Mouse (Mus musculus) cerebellum, adult 11 months (tissue): ENCODE data around the gene Prap1.

ENCODE experiments used
- DNase-seq: peaks from one replicate; pipeline ENCODE4 v3.0.0; 2022

The Prap1 gene

DNA sequence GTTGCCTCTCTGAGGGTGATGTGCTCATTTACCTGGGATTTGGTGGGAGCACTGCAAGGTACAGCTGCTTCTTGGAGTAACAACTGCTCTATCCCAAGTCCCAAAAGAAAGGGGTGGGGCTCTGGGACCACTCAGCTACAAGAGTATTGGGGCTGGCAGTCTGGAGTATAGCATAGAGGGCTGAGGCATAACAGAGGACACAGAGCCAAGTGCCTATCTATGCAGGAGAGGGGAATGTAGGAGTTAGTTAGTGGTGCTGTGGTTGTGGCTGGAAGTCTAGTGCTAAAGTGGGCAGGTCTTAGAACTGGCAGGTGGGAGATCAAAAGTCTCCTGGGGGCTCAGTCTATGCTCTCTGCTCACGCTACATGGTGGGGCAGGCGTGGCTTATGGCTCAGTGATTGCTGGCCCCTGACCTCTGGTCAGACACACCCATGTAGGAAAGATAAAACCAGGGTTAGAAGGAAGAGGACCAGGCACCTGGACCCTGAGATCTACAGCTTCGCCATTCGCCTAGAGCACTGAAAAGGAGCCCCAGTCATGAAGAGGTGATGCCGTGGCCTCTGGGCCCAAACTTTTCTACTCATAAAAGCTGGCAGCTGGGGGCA is at the start of gene Prap1:
Gene Prap1, plus strand, starts transcription at position 472 of the 605 bp plus-strand sequence.
- DNase-seq: no peak

DNA sequence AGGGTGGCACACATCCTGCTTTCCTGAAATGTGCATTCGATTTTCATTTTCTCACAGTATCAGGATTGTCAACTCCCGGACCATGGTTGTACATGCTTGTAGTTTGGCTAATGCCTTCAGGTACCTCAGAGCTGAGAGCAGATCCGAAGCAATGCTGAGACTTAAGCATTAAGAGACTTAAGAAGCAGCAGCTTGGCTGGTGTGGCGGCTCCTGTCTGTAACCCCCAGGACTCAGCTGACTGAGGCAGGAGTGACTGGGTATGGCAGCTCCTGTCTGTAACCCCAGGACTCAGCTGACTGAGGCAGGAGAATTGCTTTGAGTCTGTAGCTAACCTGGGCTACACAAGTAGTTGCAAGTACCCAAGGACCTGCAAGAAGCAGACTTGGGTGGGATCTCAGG is 47.6 kb upstream of the Prap1 start:
- no peak for DNase-seq

DNA sequence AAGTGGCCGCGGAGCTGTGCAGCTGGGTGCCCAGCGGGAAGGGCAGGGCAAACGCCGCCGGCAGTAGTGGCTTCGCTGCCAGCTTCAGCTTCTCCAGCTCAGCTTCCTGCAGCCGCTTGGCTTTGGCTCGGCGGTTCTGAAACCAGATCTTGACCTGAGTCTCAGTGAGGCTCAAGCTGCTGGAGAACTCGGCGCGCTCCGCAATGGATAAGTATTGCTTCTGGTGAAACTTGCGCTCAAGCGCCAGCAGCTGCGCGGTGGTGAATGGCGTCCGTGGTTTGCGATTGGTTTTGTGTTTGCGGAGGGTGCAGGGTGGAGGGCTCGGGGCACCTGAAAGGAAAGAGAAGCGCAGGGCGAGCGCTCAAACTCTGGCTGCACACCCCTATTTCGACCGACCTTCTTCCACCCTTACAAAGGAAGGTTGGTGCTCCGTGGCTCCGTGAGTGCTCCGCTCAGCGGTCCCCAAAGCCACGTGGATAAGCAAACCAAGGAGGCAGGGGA is 45.3 kb upstream of the Prap1 start:
- no peak for DNase-seq

DNA sequence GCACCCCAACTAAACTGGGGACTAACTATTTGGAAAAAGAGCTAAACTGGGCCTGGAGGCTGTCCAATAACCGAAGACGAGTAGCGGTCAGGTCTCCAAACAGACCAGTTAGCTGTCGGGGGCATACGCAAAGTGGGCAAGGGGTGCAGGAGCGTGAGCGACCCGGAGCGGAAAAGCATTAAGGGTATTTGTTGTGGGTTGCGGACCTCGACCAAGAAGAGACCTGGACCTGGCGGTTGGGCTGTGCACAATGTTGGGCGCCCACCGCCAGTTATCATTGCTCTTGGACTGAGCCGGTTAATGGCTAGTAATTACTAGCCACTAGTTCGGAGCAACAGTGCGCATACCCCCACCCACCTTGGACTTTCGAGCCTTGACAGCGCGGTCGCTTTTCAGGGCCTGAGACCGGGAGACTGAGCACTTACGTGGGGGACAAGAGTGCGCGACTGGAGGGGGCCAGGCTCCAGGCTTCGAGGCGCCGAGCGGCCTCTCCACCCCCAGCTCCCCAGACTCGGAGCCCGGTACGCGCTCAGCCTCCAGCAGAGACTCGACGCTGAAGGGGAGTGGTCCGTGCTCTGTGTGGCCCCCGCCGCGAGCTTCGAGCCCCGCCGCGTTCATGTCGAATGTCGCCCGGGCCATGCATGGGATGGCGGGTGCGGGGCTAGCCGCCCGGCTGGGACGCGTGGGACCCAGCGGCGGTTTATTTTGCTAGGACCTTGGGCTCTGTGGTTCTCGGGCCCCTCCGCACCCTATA is 44.7 kb upstream of the Prap1 start, which contains the start of gene Msx3:
Gene Msx3, minus strand, starts transcription at position 729 of the 754 bp plus-strand sequence.
- DNase-seq: no peak

DNA sequence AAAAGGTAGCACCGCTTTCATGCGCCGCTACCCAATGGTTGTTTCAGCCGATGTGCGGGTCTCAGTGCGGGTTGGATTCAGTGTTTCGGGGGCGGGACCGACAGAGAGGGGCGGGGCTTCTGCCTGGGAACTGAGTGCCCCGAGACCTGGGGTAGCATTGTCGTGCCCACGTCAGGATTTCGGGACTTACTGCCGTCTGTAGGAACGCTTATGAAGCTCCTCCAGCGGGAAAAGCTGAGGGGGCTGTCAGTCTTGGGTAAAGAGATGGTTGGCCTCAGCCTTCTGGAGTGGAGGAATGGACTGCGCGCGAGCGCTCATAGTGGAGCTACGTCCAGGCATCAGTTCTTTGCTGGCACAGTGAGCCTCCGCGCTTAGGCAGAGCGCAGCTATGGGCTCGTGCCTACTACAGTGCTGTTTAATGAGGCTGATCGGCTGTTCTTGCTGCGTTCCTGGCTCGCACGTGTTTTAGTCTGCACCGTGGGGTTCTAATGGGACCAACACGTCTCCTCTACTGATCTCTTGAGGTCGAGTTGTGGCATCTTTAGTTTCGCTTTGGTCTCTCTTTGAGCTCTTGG is 44.0 kb upstream of the Prap1 start:
- DNase-seq: no peak

DNA sequence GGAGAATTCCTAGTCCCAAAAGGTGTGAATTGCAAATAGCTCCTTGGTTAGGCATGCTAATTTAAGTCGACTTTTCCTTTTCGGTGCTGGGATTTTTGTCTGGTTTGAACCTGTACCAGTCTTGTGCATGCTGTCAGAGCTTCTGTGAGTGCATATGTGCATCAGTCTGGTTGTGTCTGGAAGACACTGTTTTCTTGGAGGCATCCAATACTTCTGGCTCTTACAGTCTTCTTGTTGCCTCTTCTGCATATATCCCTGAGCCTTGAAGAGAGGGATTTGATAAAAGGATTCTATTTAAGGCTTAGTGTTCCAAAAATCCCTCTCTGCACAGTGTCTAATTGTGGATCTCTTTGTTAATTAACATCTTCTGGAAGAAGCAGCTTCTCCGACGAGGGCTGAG is 39.1 kb upstream of the Prap1 start:
- DNase-seq: no peak

DNA sequence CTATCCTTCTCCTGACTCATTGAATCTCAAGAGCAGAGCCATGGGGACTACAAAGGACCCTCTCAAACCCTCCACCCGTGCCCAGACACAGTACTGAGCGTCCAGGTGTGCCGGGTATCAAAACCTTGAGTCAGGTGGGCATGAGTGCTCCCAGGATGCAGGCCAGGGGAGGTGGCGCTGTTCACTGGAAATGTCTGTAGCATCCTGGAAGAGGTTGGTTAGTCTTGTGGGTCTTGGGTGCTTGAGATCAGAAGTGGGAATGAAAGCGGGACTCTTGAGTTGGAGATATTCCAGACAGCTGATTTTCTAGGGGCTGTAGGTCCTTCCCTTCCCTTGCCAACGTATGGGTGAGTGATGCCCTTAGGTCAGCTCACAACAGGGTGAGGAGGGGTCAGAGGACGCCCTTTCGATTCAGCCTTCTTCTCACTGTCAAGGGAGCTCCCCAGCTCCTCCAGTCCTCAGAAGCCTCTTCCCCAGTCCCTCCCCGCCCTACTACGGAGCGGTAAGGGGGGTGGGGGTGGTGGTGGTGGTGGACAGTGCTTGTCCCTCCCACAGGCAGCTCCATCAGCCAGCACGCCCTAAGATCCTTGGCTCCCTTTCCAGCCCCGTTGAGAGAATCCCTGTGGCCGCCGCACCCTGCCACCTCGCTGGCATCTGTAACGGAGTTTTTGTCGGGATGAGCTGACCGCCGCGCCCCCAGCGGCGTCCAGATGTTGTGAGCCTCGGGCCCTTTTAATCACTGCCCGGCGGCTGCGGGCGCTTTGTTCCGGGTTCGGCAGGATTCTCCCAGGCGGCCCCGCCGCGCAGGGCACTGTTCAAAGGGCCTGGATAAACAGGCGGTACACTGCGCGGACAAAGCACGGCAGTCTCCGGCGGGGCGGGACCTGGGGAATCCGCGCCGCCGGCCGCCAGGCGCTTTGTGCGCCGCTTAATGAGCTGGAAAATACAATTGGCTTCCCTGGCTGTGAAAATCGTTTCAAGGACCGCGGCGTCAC is 35.5 kb upstream of the Prap1 start:
- no peak for DNase-seq

GRCm38 (mm10) chr7:140058528-140058927 is 34.7 kb upstream of the Prap1 start:
- no peak for DNase-seq

GRCm38 (mm10) chr7:140059601-140060000 is 33.6 kb upstream of the Prap1 start:
- DNase-seq: no peak

DNA sequence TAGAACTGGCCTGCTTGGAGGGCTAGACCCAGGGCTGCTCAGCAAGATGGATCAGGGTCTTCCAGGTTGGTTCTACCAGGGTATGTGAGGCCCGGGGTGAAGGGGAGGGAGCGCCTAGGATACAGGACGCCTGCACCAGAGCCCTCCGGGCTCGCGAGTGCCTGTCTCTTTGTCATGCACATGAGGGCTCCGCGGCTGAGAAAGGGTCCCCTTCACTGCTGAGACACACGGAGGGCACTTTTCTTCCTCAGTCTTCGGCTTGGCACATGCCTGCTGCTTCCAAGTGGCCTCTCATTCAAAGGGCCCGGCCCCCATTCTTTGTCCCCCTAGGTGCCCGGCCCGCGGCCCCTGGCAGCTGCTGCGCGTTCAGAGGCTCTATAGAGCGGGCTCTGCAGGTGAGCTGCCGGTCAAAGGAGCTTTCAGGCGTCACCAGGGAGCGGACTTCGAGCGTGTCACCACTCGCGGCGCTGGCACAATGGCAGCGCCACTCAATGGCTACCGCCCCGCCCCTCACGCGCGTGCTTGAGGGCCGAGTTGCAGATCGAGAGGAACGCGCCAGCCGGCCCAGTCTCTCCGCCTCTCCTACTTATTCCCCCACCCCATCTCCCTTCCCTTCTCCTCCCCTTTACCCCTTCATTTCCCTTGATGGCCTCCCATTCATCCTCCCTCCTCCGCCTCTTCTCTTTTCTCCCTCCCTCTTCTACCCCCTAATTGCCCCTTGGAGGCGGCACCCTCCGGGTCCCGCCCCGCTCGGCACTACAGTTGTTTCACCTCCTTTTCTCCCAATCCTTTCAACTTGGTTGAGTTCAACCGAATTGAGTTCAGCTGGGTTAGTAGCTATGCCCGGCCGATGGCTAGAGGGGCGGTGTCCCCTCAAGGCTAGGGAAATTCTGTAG is 32.0 kb upstream of the Prap1 start:
- DNase-seq: no peak

DNA sequence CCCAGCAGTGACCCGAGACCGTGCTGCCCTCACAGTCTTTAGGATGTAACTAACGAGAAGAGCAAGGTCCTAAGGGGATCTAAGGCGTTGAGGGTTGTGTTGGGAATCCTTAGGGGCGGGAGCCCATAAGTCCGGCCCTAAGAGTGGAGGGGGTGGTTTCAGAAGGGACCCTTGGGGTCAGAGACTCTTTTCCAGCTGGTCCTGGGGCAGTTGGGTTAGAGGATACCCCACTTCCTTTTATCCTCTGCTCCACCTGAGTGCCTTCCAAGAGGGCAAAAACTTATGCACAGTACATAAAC is 31.4 kb upstream of the Prap1 start:
- no peak for DNase-seq

DNA sequence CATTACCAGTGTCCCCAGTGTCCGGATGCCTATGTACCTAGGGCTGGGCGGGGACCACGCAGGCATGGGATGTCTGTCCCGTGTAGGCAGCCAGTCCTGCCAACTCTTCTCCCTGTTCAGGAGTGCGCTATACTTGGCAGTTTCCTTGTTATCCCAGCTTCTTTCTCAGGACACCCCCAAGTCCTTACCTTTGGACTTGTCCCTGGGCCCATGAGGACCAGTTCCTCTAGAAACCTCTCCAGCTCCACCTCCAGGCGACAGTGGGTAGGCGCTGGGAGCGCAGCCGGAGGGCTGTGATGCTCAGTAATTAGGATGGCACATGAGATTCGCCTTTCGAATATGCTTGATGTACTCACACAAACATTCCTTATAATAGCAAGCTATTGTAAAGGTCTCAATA is 30.9 kb upstream of the Prap1 start:
- no peak for DNase-seq

DNA sequence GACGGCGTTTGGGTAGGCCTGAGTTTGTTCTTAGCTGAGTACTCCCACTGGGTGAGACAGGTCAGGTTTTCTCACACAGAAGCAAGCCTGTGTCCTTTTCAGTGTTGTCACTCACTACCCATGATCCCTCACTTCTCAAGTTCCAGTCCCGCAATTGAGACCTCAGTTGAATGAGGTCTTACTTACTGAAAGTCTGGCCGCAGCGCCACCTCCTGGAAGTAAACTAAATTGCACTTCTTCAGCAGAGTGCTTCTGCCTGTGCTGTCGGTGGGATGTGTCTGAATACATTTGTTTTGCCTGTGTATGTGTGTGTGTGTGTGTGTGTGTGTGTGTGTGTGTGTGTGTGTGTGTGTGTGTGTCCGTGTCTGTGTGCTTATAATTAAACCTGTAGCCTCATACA is 30.1 kb upstream of the Prap1 start:
- peak; percentile 58 for DNase-seq

- DNase-seq: no peak
These were observed 25.8 kb upstream of the Prap1 start for GRCm38 (mm10) chr7:140067397-140067796.

- DNase-seq: no peak
These were observed 23.0 kb upstream of the Prap1 start for GRCm38 (mm10) chr7:140070042-140070711.

DNA sequence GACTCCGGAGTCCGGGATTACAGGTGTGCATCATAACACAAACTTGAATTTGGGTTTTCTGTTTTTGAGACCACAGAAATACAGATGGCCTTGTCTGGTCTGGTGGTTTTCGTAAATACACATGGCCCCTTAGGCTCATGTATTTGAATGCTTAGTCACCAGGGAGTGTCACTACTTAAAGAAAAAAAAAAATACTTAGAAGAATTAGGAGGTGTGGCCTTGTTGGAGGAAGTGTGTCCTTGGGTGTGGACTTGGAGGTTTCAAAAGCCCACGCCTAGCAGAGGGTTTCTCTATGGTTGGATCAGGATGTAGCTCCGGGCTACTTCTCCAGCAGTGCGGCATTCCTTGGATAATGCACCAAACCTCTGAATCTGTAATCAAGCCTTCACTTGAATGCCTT is 15.5 kb upstream of the Prap1 start:
- DNase-seq: no peak

GRCm38 (mm10) chr7:140078711-140079110 is 14.5 kb upstream of the Prap1 start:
- peak; percentile 76 for DNase-seq

DNA sequence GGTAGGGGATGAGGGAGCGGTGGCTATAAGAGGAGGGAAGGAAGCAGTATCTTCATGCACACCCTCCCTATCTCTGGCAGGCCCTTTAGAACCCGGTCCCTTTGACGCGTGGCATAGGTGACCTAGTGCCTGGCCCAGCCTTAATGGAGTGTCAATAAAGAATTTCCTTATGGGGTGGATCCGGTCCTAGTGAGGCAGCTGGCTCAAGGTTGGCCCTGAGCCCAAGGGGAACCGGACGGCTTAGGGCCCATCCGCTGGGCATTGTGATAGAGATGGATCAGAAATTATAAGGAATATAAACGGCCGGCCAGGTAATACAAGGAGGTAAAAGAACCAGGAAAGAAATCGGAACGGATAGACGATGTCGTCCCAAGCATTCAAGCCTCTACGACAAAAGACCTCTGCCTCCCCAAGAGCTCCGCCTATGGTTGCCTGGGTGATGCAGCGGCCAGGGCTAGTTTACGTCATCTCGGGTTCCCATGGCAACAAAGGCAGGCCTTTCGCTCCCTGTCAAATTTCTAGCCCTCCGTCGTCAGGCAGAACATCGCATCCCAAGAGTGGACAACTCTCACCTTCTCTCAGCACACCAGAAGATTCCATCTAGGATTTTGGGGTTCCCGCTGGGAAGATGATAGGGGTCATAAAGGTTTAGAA is 12.6 kb upstream of the Prap1 start:
- DNase-seq: peak; percentile 91

GRCm38 (mm10) chr7:140081408-140082241 is 11.6 kb upstream of the Prap1 start:
- peak; percentile 47 for DNase-seq

DNA sequence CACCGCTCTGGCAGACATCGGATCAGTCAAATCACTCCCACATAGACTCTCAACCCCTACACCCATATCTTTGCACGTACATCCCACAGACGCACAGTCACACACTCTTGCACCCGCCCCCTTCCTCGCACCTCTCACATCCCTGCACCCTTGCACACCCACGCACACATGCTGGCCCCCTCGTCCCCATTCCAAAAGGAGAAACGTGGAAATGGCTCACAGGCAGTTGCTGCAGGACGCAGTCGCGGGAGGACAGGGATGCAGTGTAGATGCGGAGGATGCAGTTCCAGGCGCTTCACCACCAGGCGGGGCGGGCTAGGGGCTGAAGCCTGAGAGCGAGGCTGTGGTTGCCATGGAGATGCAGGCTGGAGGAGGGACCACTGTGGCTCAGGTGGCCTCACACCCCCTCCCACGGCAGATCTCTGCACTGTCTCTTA is 10.9 kb upstream of the Prap1 start, which contains the start of gene Caly:
Gene Caly, minus strand, starts transcription at position 307 of the 437 bp plus-strand sequence.
- DNase-seq: peak; percentile 77
